Mouse (Mus musculus) splenic B cell, adult 2 months (primary cell): Measurements from ENCODE around the gene Gm45234.
A peak's percentile ranks its signal among the peaks of the same experiment; 100 is the strongest.

Source experiments
- DNase-seq: peaks from one replicate; pipeline ENCODE4 v3.0.0-alpha.2; 2011; ENCODE audit warnings: low read depth, low spot score
- H3K27me3 ChIP-seq: 2 replicates; pipeline ENCODE4 v1.6.1; 2012; ENCODE audit warnings: mild to moderate bottlenecking, low read length, moderate library complexity, mixed read lengths; ENCODE audit not compliant: control insufficient read depth, poor library complexity, insufficient read depth, severe bottlenecking
- H3K36me3 ChIP-seq: 2 replicates; pipeline ENCODE4 v1.6.1; 2012; ENCODE audit warnings: mild to moderate bottlenecking, low read length, moderate library complexity, mixed read lengths; ENCODE audit not compliant: control insufficient read depth, poor library complexity, insufficient read depth, severe bottlenecking

The Gm45234 gene

GRCm38 (mm10) chr6:124779222-124779983 lies 23.6 kb upstream of the Gm45234 start, which contains the start of gene Lrrc23:
Lrrc23 (minus strand) TSS chr6:124779727.
- H3K27me3 ChIP-seq, result no peaks in the 10 kb centered on the region
- peak; percentile 78 for DNase-seq
- H3K36me3 ChIP-seq, result no peaks in the 10 kb centered on the region

GRCm38 (mm10) chr6:124770511-124770910 lies 14.7 kb upstream of the Gm45234 start:
- DNase-seq, result no peak
- H3K36me3 ChIP-seq, result no peaks in the 10 kb centered on the region
- no peaks in the 10 kb centered on the region for H3K27me3 ChIP-seq

- DNase-seq, result no peak
- Histone ChIP-seq H3K27me3 (no peaks in the 10 kb centered on the region), H3K36me3 (no peaks in the 10 kb centered on the region)
Measured at GRCm38 (mm10) chr6:124770013-124770412, 14.2 kb upstream of the Gm45234 start.

- DNase-seq, result peak; percentile 65
- no peaks in the 10 kb centered on the region for H3K27me3 ChIP-seq
- no peaks in the 10 kb centered on the region for H3K36me3 ChIP-seq
Measured at GRCm38 (mm10) chr6:124769101-124769765, 13.4 kb upstream of the Gm45234 start, which contains the start of gene Eno2. Eno2 (minus strand) TSS chr6:124769673.

GRCm38 (mm10) chr6:124768704-124769044 lies 12.9 kb upstream of the Gm45234 start:
- H3K36me3 ChIP-seq, result no peaks in the 10 kb centered on the region
- DNase-seq, result no peak
- no peaks in the 10 kb centered on the region for H3K27me3 ChIP-seq

GRCm38 (mm10) chr6:124767920-124768703 lies 12.3 kb upstream of the Gm45234 start:
- no peaks in the 10 kb centered on the region for H3K36me3 ChIP-seq
- H3K27me3 ChIP-seq, result no peaks in the 10 kb centered on the region
- DNase-seq, result peak; percentile 24

GRCm38 (mm10) chr6:124767536-124767919 lies 11.7 kb upstream of the Gm45234 start:
- H3K27me3 ChIP-seq, result no peaks in the 10 kb centered on the region
- H3K36me3 ChIP-seq, result no peaks in the 10 kb centered on the region
- DNase-seq, result no peak

- Histone ChIP-seq H3K36me3 (no peaks in the 10 kb centered on the region), H3K27me3 (no peaks in the 10 kb centered on the region)
- no peak for DNase-seq
Measured at GRCm38 (mm10) chr6:124765951-124766350, 10.1 kb upstream of the Gm45234 start.

- H3K27me3 ChIP-seq, result no peaks in the 10 kb centered on the region
Measured at GRCm38 (mm10) chr6:124759259-124759658, 3.4 kb upstream of the Gm45234 start.

GRCm38 (mm10) chr6:124758849-124759232 lies 3.0 kb upstream of the Gm45234 start:
- no peak for DNase-seq
- Histone ChIP-seq H3K27me3 (no peaks in the 10 kb centered on the region), H3K36me3 (no peaks in the 10 kb centered on the region)

More at GRCm38 (mm10) chr6:124759259-124759658, 3.4 kb upstream of the Gm45234 start:
- peak; percentile 94 for DNase-seq
- no peaks in the 10 kb centered on the region for H3K36me3 ChIP-seq

- DNase-seq, result no peak
- no peaks in the 10 kb centered on the region for H3K27me3 ChIP-seq
- H3K36me3 ChIP-seq, result no peaks in the 10 kb centered on the region
Measured at GRCm38 (mm10) chr6:124757909-124758848, 2.4 kb upstream of the Gm45234 start.

GRCm38 (mm10) chr6:124757351-124757880 lies 1.6 kb upstream of the Gm45234 start:
- Histone ChIP-seq H3K27me3 (no peaks in the 10 kb centered on the region), H3K36me3 (no peaks in the 10 kb centered on the region)
- DNase-seq, result no peak

GRCm38 (mm10) chr6:124756652-124757350 lies 980 bp upstream of the Gm45234 start:
- peak; percentile 36 for DNase-seq
- H3K36me3 ChIP-seq, result no peaks in the 10 kb centered on the region
- no peaks in the 10 kb centered on the region for H3K27me3 ChIP-seq
